Mouse (Mus musculus) spleen, adult 2 months (tissue): Measurements from ENCODE around the gene Crip1.

Source experiments
- CTCF ChIP-seq: fragments of 200-500 bp; IDR thresholded peaks from 2 replicates; pipeline ENCODE4 v1.5.1; 2011; ENCODE audit warnings: mild to moderate bottlenecking, inconsistent platforms; ENCODE audit not compliant: insufficient read depth, insufficient read length, insufficient replicate concordance; ENCODE audit errors: extremely low read depth
- POLR2A ChIP-seq: fragments of 200-500 bp; IDR thresholded peaks from 2 replicates; pipeline ENCODE4 v1.6.1; 2011; ENCODE audit warnings: low read depth, low read length, inconsistent platforms

GRCm38 (mm10) chr12:113187011-113187375, 40.9 kb downstream of the Crip1 start:
- no peak for TF ChIP-seq CTCF
- TF ChIP-seq POLR2A, result no peak
